Mouse (Mus musculus): ENCODE measurements around the gene S100a5.

DNA sequence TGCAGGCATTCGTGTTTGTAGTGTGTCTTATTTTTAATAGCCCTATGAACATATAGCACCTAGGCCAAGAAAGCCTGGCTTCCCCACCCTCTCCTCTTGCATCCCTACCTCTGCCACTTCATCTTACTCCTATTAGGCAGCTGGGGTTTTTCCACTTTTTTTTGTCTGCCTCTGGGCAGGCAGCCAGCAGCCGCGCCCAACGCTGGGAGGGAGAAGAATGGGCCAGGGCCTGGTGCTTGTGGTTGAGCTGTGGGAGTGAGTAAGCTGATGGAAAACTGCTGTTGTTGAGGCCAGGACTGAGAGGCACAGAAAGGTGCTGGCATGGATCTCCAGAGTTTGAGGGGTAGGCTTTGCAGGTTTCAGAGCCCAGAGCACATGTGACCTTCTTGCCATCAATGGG, 3.9 kb upstream of the S100a5 start:
- TF ChIP-seq CTCF (IDR thresholded peaks at IDR 0.05; ENCODE audit: low read depth) (no peak), EP300 (optimal IDR thresholded peaks at IDR 0.05) (no peak)

Data from stomach, postnatal 0 days (tissue).